Mouse (Mus musculus) kidney, postnatal 0 days (tissue): ENCODE data around the gene Mybpc3. TPM values are rescaled to one million over a fixed set of nuclear protein-coding genes. Genes with fewer than 3 reads are reported as not detected.

Source experiments
- ATAC-seq: fragments of 200-750 bp; cut with Nextera tagmentation; replicated peaks from 2 replicates; pipeline ENCODE4 v1.8.0; 2017; ENCODE audit warnings: low read depth, moderate number of reproducible peaks, moderate TSS enrichment, moderate library complexity; ENCODE audit not compliant: low FRiP score
- DNase-seq: peaks from one replicate; pipeline ENCODE4 v3.0.0-alpha.2; 2016; ENCODE audit warnings: low spot score
- H3K27ac ChIP-seq: fragments of 300-500 bp; sonication (generic); 2 replicates; pipeline ENCODE4 v1.5.1; 2014; ENCODE audit warnings: mild to moderate bottlenecking
- H3K27me3 ChIP-seq: fragments of 300-500 bp; sonication (generic); 2 replicates; pipeline ENCODE4 v1.6.1; 2014; ENCODE audit warnings: low read length, mixed read lengths; ENCODE audit not compliant: insufficient read depth
- H3K36me3 ChIP-seq: fragments of 300-500 bp; sonication (generic); 2 replicates; pipeline ENCODE4 v1.6.1; 2014; ENCODE audit warnings: low read length, mixed read lengths; ENCODE audit not compliant: insufficient read depth
- H3K4me1 ChIP-seq: fragments of 300-500 bp; sonication (generic); replicated peaks from 2 replicates; pipeline ENCODE4 v1.6.1; 2014; ENCODE audit warnings: antibody characterized with exemption, low read length, mixed read lengths; ENCODE audit not compliant: insufficient read depth
- H3K4me2 ChIP-seq: fragments of 300-500 bp; sonication (generic); 2 replicates; pipeline ENCODE4 v1.6.1; 2014; ENCODE audit warnings: mild to moderate bottlenecking, low read length, moderate library complexity, mixed read lengths
- H3K4me3 ChIP-seq: fragments of 300-500 bp; sonication (generic); replicated peaks from 2 replicates; pipeline ENCODE4 v1.5.1; 2014; ENCODE audit warnings: low read depth, low read length
- H3K9ac ChIP-seq: fragments of 300-500 bp; sonication (generic); 2 replicates; pipeline ENCODE4 v1.6.1; 2014; ENCODE audit warnings: low read depth, low read length
- H3K9me3 ChIP-seq: fragments of 300-500 bp; sonication (generic); replicated peaks from 2 replicates; pipeline ENCODE4 v1.6.1; 2016; ENCODE audit warnings: low read length, inconsistent platforms, mixed read lengths
- CTCF ChIP-seq: IDR thresholded peaks from 2 replicates; pipeline ENCODE4 v1.5.1; 2016; ENCODE audit warnings: antibody characterized with exemption, low read depth, mild to moderate bottlenecking, moderate library complexity
- WGBS: fragments of 180-500 bp; shearing (Covaris S2); extraction: QIAGEN DNeasy Blood & Tissue Kit; methylation state at CpG from one replicate; pipeline ENCODE4 v1.1.7; 2014; 5-methylcytosine and 5-hydroxymethylcytosine counted together
- polyA plus RNA-seq: library from polyadenylated mRNA; unstranded; fragments of >200 nt; fragmentation: Nextera tagmentation; extraction: Ambion mirVana; gene quantifications from 2 replicates; pipeline ENCODE4 v1.2.1, GENCODE M21; 2015

Mybpc3 gene
- polyA plus RNA-seq, 1 experiment from 2014 or later, result 0.13 TPM

DNA sequence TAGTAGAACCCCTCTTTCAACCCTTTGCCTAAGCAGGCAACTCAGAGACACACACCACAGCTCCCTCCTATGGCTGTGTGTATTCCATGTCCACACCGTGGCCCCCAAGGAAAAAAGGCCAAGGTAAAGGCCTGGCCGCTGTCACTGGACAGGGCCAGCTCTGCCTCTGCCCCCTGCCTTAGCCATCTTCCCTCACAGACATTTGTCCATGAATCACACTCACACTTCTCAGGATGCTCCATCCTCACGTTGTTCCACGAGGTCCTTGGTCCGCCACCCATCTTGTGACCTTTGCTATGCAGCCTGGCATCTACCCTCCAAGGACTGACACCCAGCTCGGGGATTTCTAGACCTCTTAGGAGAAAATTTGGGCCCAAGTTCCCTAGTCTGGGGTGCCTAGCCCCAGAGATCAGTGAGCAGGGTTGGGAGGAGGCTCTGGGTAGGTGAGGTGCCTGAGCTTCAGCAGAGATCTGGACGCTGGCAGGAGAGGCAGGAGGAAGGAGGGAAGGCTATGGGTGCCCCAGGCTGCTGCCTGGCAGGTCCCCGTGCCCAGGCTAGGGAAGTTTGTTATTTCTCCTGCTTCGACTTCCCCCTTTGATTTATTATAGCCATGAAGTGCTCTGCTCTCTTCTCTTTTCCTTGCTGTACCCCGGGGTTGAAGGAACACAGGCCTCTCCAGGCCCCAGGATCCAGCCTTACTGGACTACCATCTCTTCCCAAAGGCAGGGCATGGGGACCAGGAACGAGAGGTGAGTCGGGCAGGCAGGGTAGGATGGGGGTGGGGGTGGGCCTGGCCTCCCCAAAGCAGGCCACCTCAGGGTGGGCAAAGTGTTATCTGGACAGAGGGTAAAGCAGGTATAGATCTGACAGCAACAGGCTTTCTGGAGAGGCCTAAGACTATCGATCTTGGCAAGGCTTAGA is 35.9 kb upstream of the Mybpc3 start, which contains the start of gene Spi1:
Gene Spi1 (plus strand): TSS at position 616 of the 921 bp plus-strand sequence.
- DNase-seq (no peak), ATAC-seq (no peak)
- H3K27me3 ChIP-seq, result no peaks in the 10 kb centered on the region
- TF ChIP-seq CTCF, result no peak
- H3K27ac ChIP-seq, result no peak within 1 kb of the TSS
- no peaks in the 10 kb centered on the region for H3K9me3 ChIP-seq
- H3K4me1 ChIP-seq, result 0 out of 2 replicates have a peak, but pooled peaks cover 3% of the 10 kb centered on the region
- H3K4me2 ChIP-seq, result no peak within 1 kb of the TSS
- WGBS, result 65% methylated on average over 13 of the region's 13 CpGs
- H3K9ac ChIP-seq, result no peak within 1 kb of the TSS
- H3K36me3 ChIP-seq, result no peaks in the 10 kb centered on the region
- no peak within 1 kb of the TSS for H3K4me3 ChIP-seq

DNA sequence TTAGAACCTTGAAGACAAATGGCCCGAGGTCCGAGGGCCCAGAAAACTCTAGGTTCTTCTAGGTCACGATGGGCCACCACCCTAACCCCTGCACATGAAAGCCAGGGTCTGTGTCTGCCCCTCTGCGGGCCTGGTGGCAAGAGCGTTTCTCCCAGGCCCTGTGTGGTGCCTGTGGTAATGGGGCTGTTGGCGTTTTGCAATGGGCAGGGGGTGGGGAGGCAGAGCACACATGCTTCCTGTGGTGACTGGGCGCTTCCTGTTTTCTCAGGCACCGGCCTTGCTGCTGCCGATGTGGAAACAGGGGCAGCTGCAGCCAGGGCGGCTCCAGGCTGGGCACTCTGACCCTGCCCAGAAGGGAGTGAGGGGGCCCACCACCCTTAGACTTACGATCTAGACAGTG is 35.1 kb upstream of the Mybpc3 start:
- Histone ChIP-seq H3K4me1 (0 out of 2 replicates have a peak, but pooled peaks cover 3% of the 10 kb centered on the region), H3K27me3 (no peaks in the 10 kb centered on the region), H3K9me3 (no peaks in the 10 kb centered on the region), H3K9ac (no peak overlapping the region), H3K36me3 (no peaks in the 10 kb centered on the region), H3K4me3 (no peak overlapping the region), H3K4me2 (no peak overlapping the region), H3K27ac (no peak overlapping the region)
- 0 out of 2 replicates have a peak, but pooled peaks have one; percentile 8 for ATAC-seq
- no peak for TF ChIP-seq CTCF
- no peak for DNase-seq
- 59% methylated on average over 11 of the region's 11 CpGs for WGBS

DNA sequence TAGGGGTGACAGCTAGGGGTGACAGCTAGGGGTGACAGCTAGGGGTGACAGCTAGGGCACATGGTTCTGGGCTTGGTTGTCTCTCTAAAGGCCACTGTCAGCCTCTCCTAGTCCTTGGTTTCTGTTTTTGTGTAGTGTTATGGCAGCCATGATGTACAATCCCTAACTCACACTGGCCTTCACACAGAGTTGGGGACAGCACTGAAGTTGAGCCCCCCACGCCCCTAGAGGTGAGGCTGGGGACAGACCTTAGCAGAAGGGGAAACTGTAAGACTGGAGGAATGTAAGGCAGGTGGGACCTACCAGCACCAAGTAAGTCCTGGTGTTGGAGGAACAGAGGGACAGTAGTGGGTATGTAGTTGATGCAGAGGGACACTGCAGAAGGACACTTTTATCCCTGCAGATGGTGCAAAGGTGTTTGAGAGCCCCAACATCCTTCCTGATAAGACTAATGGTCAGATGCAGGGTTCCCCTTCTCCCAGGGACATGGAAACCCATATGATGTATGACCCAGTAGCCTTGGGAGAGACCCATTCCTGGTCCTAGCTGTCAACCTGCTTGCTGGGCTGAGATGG is 34.5 kb upstream of the Mybpc3 start:
- Histone ChIP-seq H3K9me3 (no peaks in the 10 kb centered on the region), H3K27me3 (no peaks in the 10 kb centered on the region), H3K4me1 (0 out of 2 replicates have a peak, but pooled peaks cover 3% of the 10 kb centered on the region), H3K4me2 (no peak overlapping the region), H3K27ac (no peak overlapping the region), H3K36me3 (no peaks in the 10 kb centered on the region), H3K9ac (no peak overlapping the region), H3K4me3 (no peak overlapping the region)
- no peak; the same call in 1 of the 2 replicates for TF ChIP-seq CTCF
- DNase-seq, result no peak
- no peak for ATAC-seq
- whole genome bisulfite sequencing, result 67% methylated on average over 1 of the region's 1 CpGs

DNA sequence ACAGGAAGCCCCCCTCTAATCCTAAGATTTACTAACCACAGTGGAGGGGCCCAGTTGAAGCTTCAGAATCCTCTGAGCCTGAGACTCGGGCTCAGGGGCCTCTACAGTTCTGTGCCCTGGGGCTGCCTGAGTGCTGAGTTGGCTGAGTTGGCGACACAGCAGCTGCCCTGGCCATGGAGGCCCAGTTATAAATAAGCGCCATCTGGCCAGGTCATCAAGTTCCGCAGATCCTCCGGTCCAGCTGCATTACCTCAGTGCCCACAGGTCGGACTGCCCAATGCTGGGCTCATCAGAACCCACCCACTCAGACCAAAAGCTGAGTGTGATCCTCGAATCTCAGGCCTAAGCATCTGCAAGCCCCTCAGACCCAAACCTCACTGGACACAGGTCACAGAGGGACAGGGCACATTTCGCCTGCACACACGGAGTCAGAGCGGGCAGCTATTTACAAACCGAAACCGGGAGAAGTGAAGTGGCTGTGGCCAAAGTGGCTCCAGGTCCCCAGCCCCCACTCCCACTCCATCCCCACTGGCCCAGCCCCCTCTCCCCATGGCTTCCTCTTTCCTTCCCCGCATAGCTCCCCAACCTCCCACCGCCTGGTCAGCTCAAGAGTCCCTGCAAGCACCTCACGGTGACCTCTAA is 33.6 kb upstream of the Mybpc3 start:
- no peak for ATAC-seq
- no peak for DNase-seq
- no peak overlapping the region for H3K9ac ChIP-seq
- no peaks in the 10 kb centered on the region for H3K27me3 ChIP-seq
- TF ChIP-seq CTCF, result no peak
- no peaks in the 10 kb centered on the region for H3K9me3 ChIP-seq
- H3K4me2 ChIP-seq, result no peak overlapping the region
- H3K27ac ChIP-seq, result 0 out of 2 replicates have a peak overlapping the region, but pooled peaks have one; percentile 19
- H3K4me3 ChIP-seq, result no peak overlapping the region
- H3K36me3 ChIP-seq, result no peaks in the 10 kb centered on the region
- no peaks in the 10 kb centered on the region for H3K4me1 ChIP-seq
- WGBS, result 71% methylated on average over 15 of the region's 15 CpGs

DNA sequence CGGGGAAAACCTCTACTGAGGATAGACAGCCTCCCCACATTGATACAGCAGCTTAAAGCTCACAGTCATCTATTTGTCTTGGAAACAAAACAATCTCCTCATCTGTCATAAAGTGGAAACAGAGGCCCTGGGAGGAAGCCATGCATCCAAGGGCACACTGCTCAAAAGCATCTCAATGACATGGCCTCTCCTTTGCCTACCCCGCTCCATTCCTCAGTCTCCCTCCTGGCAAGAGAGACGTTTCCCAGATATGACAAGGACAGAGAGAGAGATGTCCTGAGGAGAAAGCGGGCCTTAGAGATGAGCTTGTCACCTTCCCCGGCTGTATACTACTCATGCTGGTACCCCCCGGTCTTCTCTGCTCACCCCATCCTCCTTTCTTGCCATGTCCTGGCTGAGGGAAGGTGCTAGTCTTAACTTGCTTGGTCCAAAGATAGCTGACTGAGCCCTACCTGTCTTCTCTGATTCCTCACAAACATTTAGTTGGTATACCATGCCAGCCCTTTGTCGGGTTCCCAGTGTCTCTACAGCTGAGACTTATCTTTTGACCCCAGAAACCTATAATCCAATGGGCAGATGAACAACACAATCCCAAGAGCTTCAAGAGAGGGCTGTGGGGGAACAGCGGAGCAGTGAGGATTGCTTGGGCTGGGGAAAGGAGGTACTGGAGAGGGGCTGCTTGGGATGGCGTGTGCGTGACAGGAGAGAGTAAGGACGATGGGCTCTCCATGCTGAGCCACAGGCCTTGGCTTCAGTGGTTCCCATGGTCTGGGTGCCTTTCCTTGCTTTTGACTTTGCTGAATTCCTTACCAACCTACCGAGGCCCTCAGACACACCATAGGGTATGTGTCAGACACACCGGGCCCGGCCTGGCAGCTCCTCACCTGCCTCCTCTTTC is 32.2 kb upstream of the Mybpc3 start:
- Histone ChIP-seq H3K4me1 (no peaks in the 10 kb centered on the region), H3K9me3 (no peaks in the 10 kb centered on the region), H3K9ac (no peak overlapping the region), H3K4me2 (no peak overlapping the region), H3K36me3 (no peaks in the 10 kb centered on the region), H3K27ac (no peak overlapping the region), H3K4me3 (no peak overlapping the region), H3K27me3 (no peaks in the 10 kb centered on the region)
- no peak for DNase-seq
- ATAC-seq, result no peak
- WGBS, result 88% methylated on average over 14 of the region's 14 CpGs
- no peak for TF ChIP-seq CTCF
